Mouse (Mus musculus) heart, adult 8-10 months (tissue): ENCODE measurements around the gene Ube2o. TPM values are rescaled to one million over a fixed set of nuclear protein-coding genes. Genes with fewer than 3 reads are reported as not detected.

Experiments used
- DNase-seq: peaks from one replicate; pipeline ENCODE4 v3.0.0; 2022; ENCODE audit warnings: low spot score
- total RNA-seq, 4 experiments: library from RNA; stranded (reverse); gene quantifications; 2 replicates each; pipeline ENCODE4 v1.2.4; 2022

Gene Ube2o
- total RNA-seq, 4 experiments from 2014 or later = 27.4 to 33.1 (median 29.8) TPM

DNA sequence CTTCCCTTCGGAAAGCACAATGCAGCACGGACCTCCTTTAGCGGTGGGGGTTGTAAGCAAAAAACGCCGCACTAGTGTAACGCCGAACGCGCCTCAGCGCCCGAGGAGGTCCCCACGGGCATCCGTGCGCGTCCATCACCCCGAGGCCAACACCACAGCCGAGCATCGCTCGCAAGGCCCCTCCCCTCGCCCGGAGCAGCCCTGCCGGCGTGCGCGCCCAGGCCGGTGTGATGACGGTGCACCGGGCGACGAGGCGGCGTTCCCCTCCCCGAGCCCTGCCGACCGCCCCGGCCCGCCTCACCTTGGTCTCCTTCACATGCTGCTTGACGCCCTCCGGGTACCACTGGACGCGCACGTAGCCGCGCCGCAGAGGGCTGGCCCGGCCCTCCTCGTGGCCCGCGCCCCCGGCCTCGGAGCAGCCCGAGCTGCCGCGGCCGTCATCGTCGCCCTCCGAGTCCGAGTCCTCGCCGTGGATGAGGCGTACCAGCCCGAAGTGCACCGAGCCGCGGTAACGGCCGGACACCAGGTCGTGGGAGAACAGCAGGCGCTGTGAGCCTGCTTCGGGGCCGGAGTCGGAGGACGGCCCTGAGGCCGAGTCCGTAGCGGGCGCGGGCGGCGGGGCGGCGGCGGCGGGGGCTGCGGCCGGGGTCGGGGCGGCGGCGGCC is 404 bp downstream of the Ube2o start:
- no peak for DNase-seq

DNA sequence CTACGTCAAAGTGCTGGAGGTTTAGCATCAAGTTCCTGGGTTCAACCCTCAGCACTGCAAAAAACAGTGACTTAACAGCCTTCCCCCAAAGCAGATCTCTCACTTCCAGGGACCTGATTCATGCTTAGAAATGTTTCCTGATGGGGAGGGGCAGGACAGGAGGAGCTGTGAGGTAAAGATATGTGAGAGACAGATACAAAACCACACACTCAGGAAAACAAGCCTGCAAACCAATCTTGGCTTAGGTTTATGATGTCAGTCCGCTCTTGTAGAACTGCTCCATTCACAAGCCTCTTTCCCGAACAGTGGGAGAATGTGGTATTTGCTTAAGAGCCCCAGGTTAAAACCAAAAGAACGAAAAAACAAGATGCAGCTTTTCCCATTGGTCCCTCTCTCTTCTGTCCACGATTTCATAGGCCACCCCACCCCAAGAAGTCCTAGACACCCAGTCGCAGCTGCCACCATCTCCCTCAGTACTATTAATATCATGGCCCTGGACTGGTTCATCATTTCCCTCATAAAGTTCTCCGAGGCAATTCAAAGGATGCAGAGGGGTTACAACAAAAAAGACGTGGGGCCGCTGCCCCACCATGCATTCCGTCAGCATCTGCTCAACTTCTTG is 1.1 kb downstream of the Ube2o start:
- no peak for DNase-seq

DNA sequence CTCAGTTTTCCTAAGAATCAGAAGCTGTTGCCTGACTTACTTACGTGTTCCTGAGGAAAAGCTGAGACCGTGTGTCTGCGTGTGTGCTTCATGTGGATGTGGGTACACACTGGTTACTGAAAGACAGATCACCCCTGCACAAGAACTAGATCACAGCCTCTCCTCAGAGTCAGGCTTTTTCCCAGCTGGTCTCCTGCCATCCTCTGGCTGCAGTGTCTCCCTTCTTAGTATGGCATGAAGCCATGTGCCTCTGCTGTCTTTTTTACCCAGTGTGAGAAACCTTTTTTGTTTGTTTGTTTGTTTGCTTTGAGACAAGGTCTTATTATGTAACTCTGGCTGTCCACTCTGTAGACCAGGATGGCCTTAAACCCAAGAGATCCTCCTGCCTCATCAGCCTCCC is 2.0 kb downstream of the Ube2o start:
- DNase-seq = no peak

DNA sequence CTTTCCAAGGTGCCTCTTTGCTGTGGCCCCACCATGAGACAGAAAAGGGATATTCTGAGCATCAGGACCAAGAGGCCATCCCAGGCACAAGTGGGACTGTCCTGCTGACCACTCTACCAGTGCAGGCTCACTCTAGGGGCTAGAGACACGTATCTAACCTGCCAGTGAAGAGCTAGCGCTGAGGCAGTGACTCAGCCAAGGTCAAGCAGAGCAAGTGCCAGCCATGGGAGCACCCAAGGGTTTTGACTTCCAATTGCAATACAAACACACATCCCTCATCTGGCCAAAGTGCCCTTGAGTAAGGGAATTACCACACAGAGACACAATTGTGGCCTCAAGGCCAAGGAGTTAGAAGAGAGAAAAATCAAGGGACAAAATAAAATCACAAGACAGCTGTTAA is 5.9 kb downstream of the Ube2o start:
- no peak for DNase-seq

DNA sequence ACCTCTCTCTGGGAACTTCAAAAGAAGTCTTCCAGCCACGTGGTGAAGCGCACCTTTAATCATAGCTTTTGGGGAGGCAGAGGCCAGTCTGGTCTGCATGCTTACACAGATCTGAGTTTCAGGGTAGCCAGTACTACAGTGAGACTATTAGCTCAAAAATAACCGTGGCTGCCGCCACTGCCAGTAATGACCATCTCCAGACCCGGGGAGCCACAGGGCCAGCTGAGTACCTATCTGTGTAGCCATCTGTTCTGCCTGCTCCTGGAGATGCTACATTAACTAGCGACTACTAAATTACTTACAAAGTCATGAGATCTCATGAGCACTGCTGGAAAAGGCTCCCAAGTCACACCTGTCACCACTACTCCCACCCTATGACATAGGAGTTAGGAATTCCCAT is 6.3 kb downstream of the Ube2o start:
- DNase-seq = no peak

DNA sequence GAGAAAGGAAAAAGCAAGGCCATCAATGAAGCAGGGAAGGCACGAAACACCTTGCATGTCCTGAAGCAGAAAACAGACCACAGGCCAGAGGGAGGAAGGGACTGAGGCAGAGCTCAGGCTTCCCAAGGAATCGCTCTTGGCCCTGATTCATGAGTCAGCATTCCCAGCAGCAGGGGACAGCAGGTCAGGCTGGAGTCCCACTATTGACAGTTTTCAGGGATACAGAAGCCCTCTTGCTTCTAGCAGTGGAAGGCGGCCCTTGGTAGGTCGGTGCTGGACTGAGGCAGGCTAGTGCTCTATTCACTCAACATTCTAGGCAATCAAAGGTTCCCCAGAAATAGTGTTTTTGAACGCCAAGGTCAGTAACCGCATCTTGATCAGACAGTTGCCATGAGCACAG is 6.8 kb downstream of the Ube2o start:
- no peak for DNase-seq

DNA sequence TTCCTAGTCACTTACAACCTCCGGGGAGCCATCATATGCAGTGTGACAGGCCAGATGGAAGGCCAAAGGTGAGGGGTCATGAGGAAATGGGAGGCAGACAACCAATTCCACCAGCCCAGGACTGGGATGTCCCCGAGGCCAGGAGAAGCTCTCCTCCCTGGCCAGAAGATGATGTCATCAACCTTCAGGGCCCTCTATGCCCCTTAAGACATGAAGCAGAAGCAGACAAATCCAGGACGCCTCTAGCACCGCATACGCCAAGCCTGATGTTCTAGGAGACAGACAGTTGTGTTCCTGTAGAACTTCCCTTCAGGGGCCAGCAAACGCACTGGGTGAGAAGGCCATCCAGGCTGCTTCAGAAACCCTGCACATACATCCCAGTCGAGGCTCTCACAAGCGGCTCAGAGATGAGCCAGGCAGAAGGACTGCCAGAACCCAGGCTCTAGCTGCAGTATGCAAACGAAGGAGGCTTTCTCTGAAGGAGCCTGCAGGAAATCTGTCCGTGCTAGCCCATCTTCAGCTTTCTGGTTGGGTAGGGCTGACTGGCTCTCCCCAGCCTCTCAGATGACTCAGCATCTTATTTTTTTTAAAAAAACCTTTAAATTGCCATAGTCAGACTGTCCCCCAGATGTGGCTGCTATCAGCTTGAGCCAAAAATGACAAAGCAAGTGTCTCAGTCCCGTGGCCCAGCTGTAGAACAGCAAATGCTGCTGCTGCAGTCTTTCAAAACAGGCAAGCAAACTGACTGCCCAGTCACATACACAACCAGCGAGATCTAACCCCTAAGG is 8.3 kb downstream of the Ube2o start:
- peak; percentile 33 for DNase-seq

DNA sequence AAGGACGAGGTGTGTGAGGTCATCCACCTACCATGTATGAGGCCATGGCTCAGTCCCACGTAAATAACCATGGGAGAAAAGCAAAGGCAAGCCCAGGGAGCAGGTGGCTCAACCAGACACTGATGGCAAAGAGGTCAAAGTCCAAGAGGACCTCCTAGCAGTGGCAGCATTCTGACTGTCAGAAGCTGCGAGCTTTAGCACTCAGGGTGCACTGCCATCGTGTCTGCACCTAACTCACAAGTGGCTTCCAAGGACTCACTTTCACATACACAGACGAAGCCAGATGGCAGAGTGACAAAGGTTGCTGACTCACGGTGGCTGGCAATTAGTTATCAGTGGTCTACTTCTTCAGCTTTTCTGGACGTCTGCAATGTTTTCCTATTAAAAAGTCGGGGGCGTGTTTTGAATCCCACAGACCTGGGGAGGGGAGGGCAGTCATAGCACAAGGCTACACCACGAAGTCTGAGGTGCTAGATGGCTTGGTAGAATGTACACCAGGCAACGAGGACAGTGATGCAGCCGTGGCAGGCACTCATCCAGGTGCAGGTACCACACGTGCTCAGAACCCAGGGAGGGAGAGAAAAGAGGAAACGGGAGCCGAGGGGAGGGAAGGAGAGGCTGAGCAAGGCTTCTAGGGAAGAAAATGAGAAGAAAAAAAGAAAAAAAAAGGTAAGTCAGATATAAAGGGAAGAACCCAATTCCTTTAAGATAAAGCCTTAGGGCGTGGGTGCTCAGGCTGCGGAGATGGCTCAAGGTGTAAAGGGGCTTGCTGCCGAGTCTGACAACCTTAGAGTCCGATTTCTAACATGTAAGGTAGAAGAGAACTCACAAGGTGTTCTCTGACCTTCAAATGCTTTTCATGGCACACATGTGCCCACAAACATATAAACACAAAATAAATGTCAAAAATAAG is 9.2 kb downstream of the Ube2o start:
- DNase-seq = peak; percentile 53

DNA sequence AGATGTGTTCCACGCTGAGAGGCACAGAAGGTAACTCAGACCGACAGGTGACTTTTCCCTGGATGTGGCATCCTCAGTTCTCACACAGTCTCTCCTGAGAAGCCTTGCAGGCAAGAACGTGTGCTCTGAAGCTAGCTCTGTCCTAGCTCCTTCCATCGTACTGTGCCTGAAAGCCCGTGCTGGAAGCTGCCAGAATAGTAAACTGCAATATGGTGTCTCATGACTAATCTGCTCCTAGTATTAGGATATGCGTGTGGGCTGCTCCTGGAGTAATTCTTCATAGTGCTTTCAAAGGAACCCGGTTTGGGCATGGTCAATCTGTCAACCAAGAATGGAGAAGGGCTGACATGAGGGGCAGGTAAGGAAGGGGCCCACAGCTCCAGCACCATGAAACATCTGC is 10.4 kb downstream of the Ube2o start:
- no peak for DNase-seq

DNA sequence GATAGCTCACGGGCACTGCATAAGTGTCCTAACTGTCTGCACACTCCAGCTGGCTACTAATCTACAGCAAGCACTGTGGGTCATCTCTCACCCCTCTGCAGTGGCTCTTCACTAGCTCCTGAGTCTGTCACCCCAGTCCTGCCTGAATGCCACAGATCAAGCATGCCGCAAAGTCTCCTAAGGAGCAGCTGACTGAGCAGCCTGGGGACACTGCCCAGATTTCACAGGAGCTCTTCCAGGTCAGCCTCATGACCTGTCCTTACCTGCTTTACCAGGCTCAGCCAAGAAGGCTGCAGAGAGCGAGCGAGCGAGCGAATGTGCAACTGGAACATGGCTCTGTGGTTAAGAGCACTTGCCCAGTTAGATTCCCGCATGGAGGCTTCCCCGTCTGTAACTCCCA is 13.7 kb downstream of the Ube2o start:
- no peak for DNase-seq

DNA sequence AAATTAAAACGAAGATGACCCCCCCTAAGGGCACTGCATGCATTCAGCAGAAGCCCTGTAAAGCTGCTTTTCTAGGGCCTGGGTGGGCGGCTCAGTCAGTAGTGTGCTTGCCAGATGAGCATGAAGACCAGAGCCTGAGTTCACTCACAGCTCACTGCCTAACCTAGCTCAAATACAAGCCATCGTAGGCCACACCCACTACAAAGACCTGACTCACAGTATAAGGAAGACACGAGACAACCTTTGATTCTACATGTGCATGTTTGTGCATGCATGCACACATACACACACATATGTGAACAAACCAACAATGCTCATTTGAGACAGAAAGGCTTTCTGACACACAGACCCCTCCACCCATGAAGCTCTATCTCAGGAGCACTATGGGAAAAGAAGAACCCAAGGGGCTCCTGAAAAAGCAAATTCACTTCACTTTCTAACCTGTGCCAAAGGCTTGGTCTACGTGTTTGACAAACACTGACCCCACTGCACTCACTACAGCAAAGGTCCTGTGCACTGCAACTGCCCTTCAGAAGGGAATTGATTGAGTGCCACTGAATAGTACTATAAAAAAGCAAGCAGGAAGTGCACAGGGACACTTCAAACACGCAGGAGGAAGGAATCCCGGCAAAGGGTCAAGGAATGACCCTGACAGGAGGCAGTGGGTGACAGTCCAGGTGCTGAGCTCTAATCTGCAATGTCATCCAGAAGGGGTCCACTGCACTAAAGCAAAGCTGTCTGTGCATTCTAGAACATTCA is 15.8 kb downstream of the Ube2o start:
- no peak for DNase-seq

DNA sequence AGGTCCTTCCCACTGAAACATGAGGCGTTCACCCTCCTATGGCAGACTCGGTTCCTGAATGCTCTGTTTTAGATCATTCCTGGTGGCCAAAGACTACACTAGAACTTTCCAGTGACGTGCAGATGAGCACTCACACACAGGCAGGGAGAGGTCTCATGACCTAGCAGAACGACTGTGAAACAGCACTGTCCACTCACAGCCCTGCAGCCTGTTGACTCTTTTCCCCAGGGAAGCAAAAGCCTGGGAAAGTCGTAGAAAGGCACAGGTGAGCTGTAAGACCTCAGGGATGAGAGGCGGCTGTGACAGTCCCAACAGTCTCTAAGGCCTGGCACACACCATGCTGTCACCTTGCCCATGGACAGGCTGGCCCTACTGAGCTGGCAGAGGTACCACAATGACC is 24.9 kb downstream of the Ube2o start:
- DNase-seq = no peak

DNA sequence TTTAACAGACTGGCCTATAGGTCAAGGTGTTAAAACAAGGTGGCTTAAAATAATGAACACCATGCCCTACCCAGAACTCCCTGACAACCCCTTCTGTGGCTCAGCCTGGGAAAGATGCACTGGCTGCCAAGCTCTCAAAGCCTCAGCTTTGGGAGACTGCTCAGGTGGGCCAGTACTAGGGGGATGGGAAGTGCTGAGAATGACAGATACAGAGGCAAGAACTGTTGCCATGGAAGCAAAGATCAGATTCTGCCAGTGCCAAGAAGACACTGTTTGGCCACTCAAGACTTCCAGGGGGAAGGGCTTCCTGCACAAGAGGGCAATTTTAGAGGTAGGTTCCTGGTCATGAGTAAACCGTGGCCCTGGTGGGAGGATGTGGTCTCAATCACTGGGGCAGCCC is 25.7 kb downstream of the Ube2o start:
- DNase-seq = no peak

DNA sequence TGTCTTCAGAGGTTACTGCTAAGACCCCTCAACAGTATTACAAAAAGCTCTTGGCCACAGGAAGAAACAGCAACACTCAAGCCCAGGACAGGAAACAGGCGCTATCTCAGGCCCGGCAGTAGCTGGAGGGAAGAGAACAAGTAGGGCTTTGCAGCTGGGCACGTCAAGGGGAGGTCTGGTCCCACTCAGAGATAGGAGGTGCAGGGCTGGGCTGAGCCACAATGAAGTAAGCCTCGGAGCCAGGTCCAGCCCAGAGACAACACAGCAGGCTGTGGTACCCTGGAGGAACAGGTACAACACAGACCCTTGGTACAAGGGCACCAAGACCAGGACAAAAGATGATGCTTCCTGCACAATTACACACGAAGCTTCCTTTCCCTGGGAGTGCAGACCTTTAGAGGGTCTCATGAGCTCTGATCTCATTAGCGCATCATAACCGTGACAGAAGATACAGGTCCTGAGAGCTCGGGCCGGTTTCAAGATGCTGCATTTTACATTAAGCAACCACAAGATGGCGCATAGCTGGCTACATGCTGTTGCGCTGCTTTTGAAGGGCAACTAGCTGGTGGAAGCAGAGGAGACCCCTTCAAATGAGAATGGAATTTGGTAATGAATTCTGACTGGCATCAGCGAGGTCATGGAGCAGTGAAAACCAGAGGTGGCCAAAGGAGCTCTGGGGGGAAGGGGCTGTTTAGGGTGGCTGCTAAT is 26.9 kb downstream of the Ube2o start:
- DNase-seq = no peak

DNA sequence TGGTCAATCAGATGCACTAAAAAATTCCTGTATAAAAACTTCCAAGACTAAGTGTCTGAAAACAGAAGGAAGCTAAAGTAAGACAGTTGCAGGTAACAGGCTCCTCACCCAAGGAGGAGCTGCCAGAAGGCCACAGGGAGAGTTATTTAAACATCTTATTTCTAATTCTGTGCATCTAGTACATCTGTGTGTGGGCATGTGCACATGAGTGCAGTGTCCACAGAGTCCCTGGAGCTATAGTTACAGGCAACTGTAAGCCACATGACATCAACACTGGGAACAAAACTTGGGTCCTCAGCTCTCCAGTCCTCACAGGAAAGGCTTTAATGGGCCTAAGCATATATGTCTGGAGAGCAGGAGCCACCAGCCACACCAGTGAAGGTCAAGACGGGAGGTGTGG is 29.1 kb downstream of the Ube2o start:
- no peak for DNase-seq

DNA sequence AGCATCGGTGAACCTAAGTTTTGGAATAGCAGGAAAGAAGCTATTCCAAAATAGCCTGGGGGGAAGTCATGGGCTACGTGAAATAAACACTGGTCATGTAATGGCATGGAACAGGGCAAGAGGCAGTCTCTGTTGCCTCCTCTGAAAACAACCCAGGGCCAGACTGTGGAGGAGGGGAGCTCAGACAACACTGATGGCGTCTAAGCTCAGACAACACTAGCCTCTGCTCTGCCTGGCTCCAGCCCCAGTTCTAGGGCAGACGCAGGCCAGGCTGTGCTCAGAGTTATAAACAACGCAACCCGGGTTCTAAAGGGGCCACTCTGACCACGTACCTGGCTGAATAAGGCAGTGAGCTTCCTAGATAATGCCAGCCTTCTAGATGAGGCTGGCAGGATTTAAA is 30.5 kb downstream of the Ube2o start:
- peak; percentile 21 for DNase-seq

DNA sequence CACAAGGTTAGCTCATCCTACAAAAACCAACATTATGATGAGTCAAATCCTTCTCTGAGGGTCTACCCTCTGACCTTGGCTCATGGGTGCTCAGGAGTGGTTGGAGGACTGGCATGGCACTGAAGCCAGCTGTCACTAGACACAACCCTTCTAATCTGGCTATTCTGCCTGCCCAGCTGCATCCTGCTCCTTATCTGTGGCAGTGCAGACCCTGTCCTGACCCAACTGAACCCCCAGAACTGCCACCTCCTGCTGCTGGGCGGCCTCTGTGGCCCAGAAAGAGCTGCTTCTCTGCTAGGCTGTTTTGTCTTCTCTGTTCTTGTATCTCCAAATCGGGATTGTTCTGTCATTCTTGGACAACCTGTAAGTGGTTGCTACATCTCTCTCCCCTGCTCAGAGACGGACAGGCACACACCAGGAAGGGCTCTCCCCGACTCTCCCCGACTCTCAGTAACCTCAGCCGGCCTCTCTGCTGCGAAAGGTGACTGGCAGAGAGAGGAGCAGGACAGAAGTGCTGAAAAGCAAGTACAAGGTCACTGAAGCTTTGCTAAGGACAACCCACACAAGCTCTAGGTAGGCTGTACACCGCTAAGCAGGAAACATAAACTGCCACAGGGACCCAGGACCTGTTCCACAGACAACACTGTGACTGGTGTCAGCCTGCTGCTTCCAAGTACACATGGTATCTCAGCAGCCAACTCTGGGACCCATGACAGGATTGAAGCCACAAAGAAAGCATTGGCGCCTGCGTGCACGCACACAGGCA is 31.8 kb downstream of the Ube2o start:
- no peak for DNase-seq

DNA sequence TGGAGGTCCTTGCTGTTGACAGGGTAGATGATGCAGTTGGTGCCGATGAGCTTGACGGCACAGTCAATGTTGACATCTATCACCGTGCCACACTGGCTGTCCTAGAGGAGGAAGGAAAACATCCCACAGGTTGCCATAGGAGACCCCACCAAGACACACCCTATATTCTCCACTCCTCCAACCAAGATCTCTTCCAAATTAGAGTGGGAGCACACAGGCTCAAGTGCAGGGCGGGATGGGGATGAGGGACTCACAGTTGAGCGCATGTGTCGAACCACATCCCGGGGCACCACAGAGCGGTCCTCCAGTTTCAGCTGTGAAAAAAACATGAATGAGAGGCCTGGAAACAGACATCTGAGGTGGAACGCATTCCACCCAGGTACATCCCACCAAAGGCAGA is 32.5 kb downstream of the Ube2o start:
- no peak for DNase-seq

DNA sequence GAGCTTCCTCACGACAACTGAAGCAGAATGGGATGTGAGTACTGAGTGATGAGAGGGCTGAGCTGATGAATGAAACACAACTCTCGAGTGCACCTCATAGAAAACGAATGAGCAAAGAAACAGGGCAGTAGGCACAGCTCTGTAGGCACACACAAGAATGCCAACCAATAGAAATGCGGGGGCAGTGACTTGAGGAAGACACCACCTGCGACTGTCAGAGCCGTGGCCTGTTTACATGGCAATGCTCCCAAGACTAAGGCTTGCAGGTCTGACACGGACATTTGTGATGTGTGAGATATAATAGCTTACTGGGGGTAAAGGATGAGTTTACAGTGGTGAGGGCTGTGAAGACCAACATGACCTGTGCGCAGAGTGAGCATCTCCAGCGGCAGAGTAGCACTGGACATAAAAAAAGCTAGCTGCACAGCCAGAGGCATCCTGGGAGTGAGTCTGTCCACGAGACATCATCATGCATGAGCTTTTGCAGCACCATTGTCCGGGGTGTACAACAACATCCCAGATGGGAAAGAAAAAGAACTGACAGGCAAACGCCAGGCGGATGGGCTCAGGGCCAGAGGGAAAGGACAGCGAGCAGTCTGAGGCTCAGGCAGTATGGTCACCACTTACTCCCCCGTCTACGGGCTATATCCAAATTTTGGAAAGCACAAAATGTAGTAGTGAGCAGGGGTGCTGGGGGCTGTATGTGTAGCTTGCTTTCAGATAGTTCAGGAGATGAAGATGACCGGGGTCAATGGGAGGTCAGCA is 33.8 kb downstream of the Ube2o start:
- no peak for DNase-seq
